Comparison of ENCODE assay signal across 8 mouse cellular contexts in genomic region chr15:78406293-78406934, GRCm38 (mm10). TPM values are rescaled to one million over a fixed set of nuclear protein-coding genes. Genes with fewer than 3 reads are reported as not detected.
DNase-seq lines count a peak whose midpoint lies in the region; ATAC-seq and TF ChIP-seq lines count a peak whose summit lies in the region.

TSS of gene Mpst (plus strand) at chr15:78406416.

- H3K4me1 ChIP-seq in bone marrow macrophage, adult 2 months (ENCODE audit: control insufficient read depth, insufficient read depth, low read length) = peaks cover 45% of the 10 kb centered on the region
- peaks cover 30% of the 10 kb centered on the region for H3K4me1 ChIP-seq in heart, embryonic 11.5 days (ENCODE audit: control insufficient read depth, insufficient read depth, low read length)
- H3K4me1 ChIP-seq in kidney, embryonic 16.5 days (ENCODE audit: insufficient read depth, low read length) = peaks cover 53% of the 10 kb centered on the region
- H3K4me1 ChIP-seq in liver, adult 2 months (ENCODE audit: control insufficient read depth, insufficient read depth, low read length) = peaks cover 24% of the 10 kb centered on the region

- peaks cover 33% of the 10 kb centered on the region; the same call in 1 of the 2 replicates for H3K79me2 ChIP-seq in liver, adult 2 months (ENCODE audit: control insufficient read depth, insufficient read depth, low read length)
- no peaks in the 10 kb centered on the region for H3K79me2 ChIP-seq in myocyte (ENCODE audit: control insufficient read depth, insufficient read depth)

- under 1% methylated on average over 40 of the region's 40 CpGs for WGBS in heart, embryonic 11.5 days (ENCODE audit: insufficient replicate concordance)
- under 1% methylated on average over 40 of the region's 40 CpGs for WGBS in kidney, embryonic 16.5 days
- WGBS in liver, adult 2 months = under 1% methylated on average over 40 of the region's 40 CpGs

- H3K36me3 ChIP-seq in heart, embryonic 11.5 days (ENCODE audit: control insufficient read depth, insufficient read depth, low read length) = no peaks in the 10 kb centered on the region
- H3K36me3 ChIP-seq in kidney, embryonic 16.5 days (ENCODE audit: insufficient read depth, low read length) = no peaks in the 10 kb centered on the region
- H3K36me3 ChIP-seq in liver, adult 2 months (ENCODE audit: control insufficient read depth, insufficient read depth, low read length) = no peaks in the 10 kb centered on the region
- H3K36me3 ChIP-seq in myocyte (ENCODE audit: control insufficient read depth, insufficient read depth) = no peaks in the 10 kb centered on the region
- H3K36me3 ChIP-seq in splenic B cell, adult 2 months (ENCODE audit: control insufficient read depth, insufficient read depth, low read length, poor library complexity, severe bottlenecking) = no peaks in the 10 kb centered on the region

- peak within 1 kb of the TSS; percentile 1 for H3ac ChIP-seq in myocyte (ENCODE audit: control insufficient read depth, insufficient read length)

- peak within 1 kb of the TSS; percentile 88 for H3K27ac ChIP-seq in bone marrow macrophage, adult 2 months (ENCODE audit: insufficient read depth, low read depth, low read length)
- peak within 1 kb of the TSS; percentile 88 for H3K27ac ChIP-seq in heart, embryonic 11.5 days (ENCODE audit: low read depth, low read length)
- peak within 1 kb of the TSS; percentile 97 for H3K27ac ChIP-seq in kidney, embryonic 16.5 days (ENCODE audit: low read length)
- H3K27ac ChIP-seq in liver, adult 2 months (replicated peaks; ENCODE audit: insufficient read depth, low read depth, low read length) = peak within 1 kb of the TSS; percentile 100

- peak within 1 kb of the TSS; percentile 83 for H3K4me3 ChIP-seq in bone marrow macrophage, adult 2 months (ENCODE audit: insufficient read depth, low read length)
- peak within 1 kb of the TSS; percentile 69 for H3K4me3 ChIP-seq in heart, embryonic 11.5 days (ENCODE audit: low read depth, low read length)
- H3K4me3 ChIP-seq in kidney, embryonic 16.5 days (ENCODE audit: low read length) = peak within 1 kb of the TSS; percentile 69
- peak within 1 kb of the TSS; percentile 91 for H3K4me3 ChIP-seq in liver, adult 2 months (ENCODE audit: insufficient read depth, low read depth, low read length)
- H3K4me3 ChIP-seq in myocyte = peak within 1 kb of the TSS; percentile 45

- peaks cover 30% of the 10 kb centered on the region for H3K27me3 ChIP-seq in heart, embryonic 11.5 days (ENCODE audit: control insufficient read depth, insufficient read depth, low read length)
- H3K27me3 ChIP-seq in kidney, embryonic 16.5 days (ENCODE audit: insufficient read depth, low read length) = peaks cover 25% of the 10 kb centered on the region
- no peaks in the 10 kb centered on the region for H3K27me3 ChIP-seq in liver, adult 2 months (ENCODE audit: control insufficient read depth, insufficient read depth, low read length)
- H3K27me3 ChIP-seq in myocyte (ENCODE audit: control insufficient read depth, insufficient read depth, insufficient read length) = no peaks in the 10 kb centered on the region
- no peaks in the 10 kb centered on the region for H3K27me3 ChIP-seq in splenic B cell, adult 2 months (ENCODE audit: control insufficient read depth, insufficient read depth, low read length, poor library complexity, severe bottlenecking)

- H3K4me2 ChIP-seq in heart, embryonic 11.5 days = peak within 1 kb of the TSS; percentile 97
- peak within 1 kb of the TSS; percentile 76 for H3K4me2 ChIP-seq in kidney, embryonic 16.5 days (replicated peaks; ENCODE audit: low read depth, low read length)
- peak within 1 kb of the TSS; percentile 98 for H3K4me2 ChIP-seq in myocyte (ENCODE audit: low read depth)

- peak; percentile 84 for ATAC-seq in erythroblast, adult 5-6 weeks (replicated peaks; ENCODE audit: low FRiP score, poor library complexity, severe bottlenecking)
- peak; percentile 86 for ATAC-seq in heart, embryonic 11.5 days (replicated peaks; ENCODE audit: insufficient number of reproducible peaks, low FRiP score, low TSS enrichment)
- ATAC-seq in kidney, embryonic 16.5 days (ENCODE audit: low FRiP score, low TSS enrichment) = peak; percentile 79

- 0 out of 2 replicates have a peak, but pooled peaks have one; percentile 70 for TF ChIP-seq POLR2A in bone marrow macrophage, adult 2 months (IDR thresholded peaks at IDR 0.05; ENCODE audit: borderline replicate concordance, low read depth, low read length)
- TF ChIP-seq POLR2A in liver, adult 2 months (IDR thresholded peaks at IDR 0.05; ENCODE audit: extremely low read depth, insufficient read depth, low read length) = peak; percentile 94
- TF ChIP-seq POLR2A in myocyte (IDR thresholded peaks at IDR 0.05; ENCODE audit: insufficient read length, low read depth) = peak; percentile 85

- H3K9me3 ChIP-seq in heart, embryonic 11.5 days (replicated peaks; ENCODE audit: control insufficient read depth, low read length) = no peaks in the 10 kb centered on the region
- no peaks in the 10 kb centered on the region for H3K9me3 ChIP-seq in kidney, embryonic 16.5 days (ENCODE audit: low read length)

- H3K9ac ChIP-seq in heart, embryonic 11.5 days (ENCODE audit: low read depth, low read length) = peak within 1 kb of the TSS; percentile 85
- peak within 1 kb of the TSS; percentile 82 for H3K9ac ChIP-seq in kidney, embryonic 16.5 days (replicated peaks; ENCODE audit: low read length)
- H3K9ac ChIP-seq in liver, adult 2 months (ENCODE audit: low read depth, low read length) = peak within 1 kb of the TSS; percentile 98

- peak; percentile 94 for DNase-seq in A20 (ENCODE audit: low read depth, low spot score)
- peak; percentile 86 for DNase-seq in liver, adult 2 months (ENCODE audit: extremely low read depth, low read depth, low spot score)
- peak; percentile 88 for DNase-seq in splenic B cell, adult 2 months (ENCODE audit: low read depth, low spot score)

- no peak for TF ChIP-seq CTCF in bone marrow macrophage, adult 2 months (IDR thresholded peaks at IDR 0.05; ENCODE audit: low read depth, low read length)
- no peak for TF ChIP-seq CTCF in liver, adult 2 months (IDR thresholded peaks at IDR 0.05; ENCODE audit: low read depth, low read length)

TF ChIP-seq in myocyte, 11 proteins besides CTCF, POLR2A, EP300 and RAD21:
- no peak for TF ChIP-seq MAX (IDR thresholded peaks at IDR 0.05; ENCODE audit: low read depth)
- TF ChIP-seq USF1 (IDR thresholded peaks at IDR 0.05; ENCODE audit: low read depth) = no peak
- TF ChIP-seq REST (IDR thresholded peaks at IDR 0.05; ENCODE audit: insufficient read depth, insufficient read length) = no peak
- TF ChIP-seq SRF (IDR thresholded peaks at IDR 0.05; ENCODE audit: control insufficient read depth, insufficient read length, low read depth) = no peak
- peak; percentile 84 for TF ChIP-seq POLR2AphosphoS2 (IDR thresholded peaks at IDR 0.05; ENCODE audit: insufficient read length, low read depth)
- no peak for TF ChIP-seq CEBPB (IDR thresholded peaks at IDR 0.05; ENCODE audit: insufficient read depth, poor library complexity, severe bottlenecking)
- TF ChIP-seq MYOD1 (IDR thresholded peaks at IDR 0.05; ENCODE audit: control insufficient read depth in 1 of 3, insufficient read length in 2 of 3, low read depth in 2 of 3) = no peak
- no peak for TF ChIP-seq TCF12 (IDR thresholded peaks at IDR 0.05; ENCODE audit: insufficient read depth, poor library complexity, severe bottlenecking)
- TF ChIP-seq MYOG (IDR thresholded peaks at IDR 0.05; ENCODE audit: control insufficient read depth in 1 of 3, insufficient read depth in 1 of 3, insufficient read length in 2 of 3, low read depth in 2 of 3) = peak in 1 of 3 experiments; percentile 40
- peak; percentile 91 for TF ChIP-seq E2F4 (IDR thresholded peaks at IDR 0.05; ENCODE audit: insufficient read depth)
- no peak for TF ChIP-seq TCF3 (IDR thresholded peaks at IDR 0.05; ENCODE audit: insufficient read length, low read depth)

RNA-seq across cellular contexts. Expression of gene Mpst, which starts in this region (rescaled TPM):
- 19.2 and 21.6 TPM in 2 replicates for polyA plus RNA-seq in bone marrow macrophage, adult 2 months (2012; ENCODE audit: insufficient read depth, insufficient read length, missing spikeins)
- total RNA-seq in erythroblast, adult 5-6 weeks (2015; ENCODE audit: low replicate concordance) = 7.7 and 10.4 TPM in 2 replicates
- total RNA-seq in erythroblast, adult 5-6 weeks (2017; ENCODE audit: low replicate concordance) = 22.4 and 39.6 TPM in 2 replicates
- polyA plus RNA-seq in heart, embryonic 11.5 days (2014; fragmentation: Nextera tagmentation; extraction: Ambion mirVana) = 1.1 and 1.6 TPM in 2 replicates
- 3.2 and 5.3 TPM in 2 replicates for polyA plus RNA-seq in kidney, embryonic 16.5 days (2015; fragmentation: Nextera tagmentation; extraction: Ambion mirVana)
- 86.0 and 106 TPM in 2 replicates for total RNA-seq in liver, adult 2 months (2014; rRNA removed)
- polyA plus RNA-seq in liver, adult 2 months (2012; rRNA removed) = 377 and 408 TPM in 2 replicates
- 77.1 TPM for polyA plus RNA-seq in myocyte (2012; fragmentation: generic; extraction: Trizol)

Comparison
In these comparisons a context has a peak if more than half of its experiments do, and no peak if none do; other contexts are left out.
1. Peak in every context shown above with its lines: DNase-seq, ATAC-seq, H3K4me3 ChIP-seq and H3K27ac ChIP-seq.